Mouse (Mus musculus) ovary, postnatal 10 days (tissue): ENCODE data around the gene Eif3k.
"Not testable (repeated sequence)": the region's sequence is repeated elsewhere in the genome, so short reads cannot be mapped to it uniquely, and the experiment has no call there.

Source experiments
- DNase-seq: peaks from one replicate; pipeline ENCODE4 v3.0.0; 2022; ENCODE audit warnings: low spot score

Eif3k gene

DNA sequence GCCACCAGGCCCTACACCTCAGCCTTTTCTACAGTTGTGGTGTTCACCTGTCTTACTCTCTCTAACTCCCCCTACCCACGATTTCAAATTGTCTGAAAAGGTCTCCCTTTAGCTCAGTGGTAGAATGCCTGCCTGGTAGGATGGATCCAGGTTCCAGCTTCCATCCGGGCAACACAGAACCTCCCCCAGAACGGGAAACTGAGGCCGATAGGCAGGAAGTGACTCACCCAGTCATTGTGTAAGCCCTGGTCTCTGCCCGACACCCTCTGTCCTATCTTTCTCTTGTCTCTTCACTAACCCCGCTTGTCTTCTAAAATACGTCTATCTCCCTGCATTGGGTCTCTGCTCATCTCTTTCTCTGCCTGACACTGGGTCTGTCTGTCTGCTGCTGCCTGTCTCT, 3.5 kb upstream of the Eif3k start:
- DNase-seq: no peak

DNA sequence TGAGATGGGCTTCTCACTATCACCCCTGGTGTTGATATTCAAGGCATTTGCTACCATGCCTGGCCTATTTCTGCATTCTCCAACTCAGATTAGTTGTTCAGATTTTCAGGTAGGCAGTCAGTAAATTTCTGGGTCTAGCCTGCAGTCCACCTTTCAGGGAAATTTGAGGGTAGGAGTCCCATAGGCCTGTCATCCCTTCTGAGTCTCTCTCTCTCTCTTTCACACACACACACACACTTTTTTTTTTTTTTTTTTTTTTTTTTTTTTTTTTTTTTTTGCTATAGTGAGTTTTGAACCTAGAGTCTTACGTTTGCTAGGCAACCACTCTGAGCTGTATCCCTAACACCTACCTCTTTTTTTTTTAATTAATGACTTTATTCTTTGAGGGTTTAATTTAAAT, 2.8 kb upstream of the Eif3k start:
- no peak for DNase-seq

DNA sequence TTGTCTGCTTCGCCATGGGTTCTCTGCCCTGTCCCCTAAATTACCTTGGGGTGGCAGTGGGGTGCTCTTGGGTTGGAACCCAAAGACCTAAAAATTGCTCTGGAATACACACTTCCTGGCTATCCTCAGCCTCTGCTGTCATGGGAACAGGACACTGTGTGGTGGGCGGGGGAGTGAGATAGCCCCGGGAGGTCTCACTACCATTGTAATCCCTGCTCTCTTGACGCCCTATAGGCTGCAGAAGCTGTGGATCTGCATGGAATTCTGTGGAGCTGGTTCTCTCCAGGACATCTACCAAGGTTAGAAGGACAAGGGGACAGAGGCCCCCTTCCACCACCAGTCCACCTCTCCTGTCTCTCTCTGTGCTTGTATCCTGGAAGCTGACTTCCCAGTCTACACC, 2.2 kb upstream of the Eif3k start:
- no peak for DNase-seq

- no peak for DNase-seq
Measured at GRCm38 (mm10) chr7:28983141-28983564, 1.5 kb upstream of the Eif3k start.

GRCm38 (mm10) chr7:28982274-28983013, 780 bp upstream of the Eif3k start:
- DNase-seq: no peak

GRCm38 (mm10) chr7:28977556-28977955, 4.1 kb downstream of the Eif3k start:
- no peak for DNase-seq

- no peak for DNase-seq
Measured at GRCm38 (mm10) chr7:28973025-28973424, 8.6 kb downstream of the Eif3k start.

DNA sequence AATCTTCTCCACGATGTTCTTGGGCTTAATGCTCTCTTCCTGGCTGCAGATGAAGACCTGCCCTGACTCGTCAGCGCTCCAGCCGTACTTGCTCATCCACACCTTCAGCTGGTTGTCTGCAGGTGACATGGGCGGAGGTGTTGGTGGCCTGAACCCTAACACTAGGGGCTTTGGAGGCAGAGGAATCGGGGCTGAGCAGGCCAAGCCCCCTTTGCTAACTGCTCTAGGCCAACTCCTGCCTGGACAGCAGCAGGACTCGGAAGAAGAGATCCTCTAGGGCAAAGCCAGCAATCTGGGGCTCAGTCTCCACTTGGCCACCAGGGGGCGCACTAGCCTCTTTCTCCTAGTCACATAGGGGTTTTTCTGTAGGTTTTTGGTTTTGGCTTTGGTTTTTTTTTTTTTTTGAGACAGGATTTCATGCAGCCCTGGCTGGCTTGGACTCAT, 9.1 kb downstream of the Eif3k start:
- DNase-seq: peak; percentile 55

DNA sequence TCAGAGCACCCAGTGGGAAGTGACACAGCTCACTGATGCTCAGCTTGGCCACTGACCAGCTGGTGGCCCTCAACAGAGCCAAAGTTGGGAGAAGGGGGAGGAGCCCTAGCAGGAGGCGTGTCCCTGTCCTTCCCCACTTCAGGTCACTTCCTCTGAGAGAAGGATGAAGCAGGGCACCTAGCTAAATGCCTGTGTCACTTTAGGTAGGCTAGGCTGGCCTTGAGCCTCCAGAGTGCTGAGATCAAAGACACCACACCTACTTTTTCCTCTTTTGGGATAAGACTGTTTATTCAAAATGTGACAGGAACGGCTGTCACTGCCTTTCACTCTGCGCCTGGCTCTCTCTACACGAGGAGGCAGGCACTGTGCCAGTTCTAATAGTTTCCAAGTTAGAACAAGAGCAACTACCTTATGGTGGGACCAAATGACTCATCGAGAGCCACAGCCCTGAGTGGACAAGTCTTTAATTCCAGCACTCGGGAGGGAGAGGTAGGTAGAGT, 9.8 kb downstream of the Eif3k start:
- no peak for DNase-seq

GRCm38 (mm10) chr7:28971029-28971428, 10.6 kb downstream of the Eif3k start:
- no peak for DNase-seq

- no peak for DNase-seq
Measured at GRCm38 (mm10) chr7:28969672-28970394, 11.8 kb downstream of the Eif3k start.

DNA sequence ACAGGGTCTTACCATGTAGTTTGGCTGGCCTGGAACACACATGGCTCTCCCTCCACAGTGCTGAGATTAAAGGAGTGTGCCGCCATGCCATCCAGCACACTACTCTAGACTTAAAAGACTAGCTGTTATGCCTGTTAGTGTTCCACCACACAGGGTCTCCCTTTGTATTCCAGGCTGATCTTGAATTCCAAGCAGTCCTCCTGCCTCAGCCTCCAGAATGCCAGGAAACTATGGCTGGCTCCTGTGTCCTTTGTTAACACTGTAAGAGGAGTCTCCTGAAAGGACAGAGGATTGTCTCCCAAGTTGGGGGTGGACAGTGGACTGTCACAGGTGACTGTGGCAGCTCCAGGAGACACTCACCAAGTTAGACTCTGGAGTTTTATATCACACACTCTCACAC, 12.4 kb downstream of the Eif3k start:
- no peak for DNase-seq

- DNase-seq: not testable (repeated sequence)
Measured at GRCm38 (mm10) chr7:28968120-28968519, 13.5 kb downstream of the Eif3k start.

- no peak for DNase-seq
Measured at GRCm38 (mm10) chr7:28966751-28967505, 14.7 kb downstream of the Eif3k start.

- no peak for DNase-seq
Measured at GRCm38 (mm10) chr7:28966181-28966580, 15.5 kb downstream of the Eif3k start.

DNA sequence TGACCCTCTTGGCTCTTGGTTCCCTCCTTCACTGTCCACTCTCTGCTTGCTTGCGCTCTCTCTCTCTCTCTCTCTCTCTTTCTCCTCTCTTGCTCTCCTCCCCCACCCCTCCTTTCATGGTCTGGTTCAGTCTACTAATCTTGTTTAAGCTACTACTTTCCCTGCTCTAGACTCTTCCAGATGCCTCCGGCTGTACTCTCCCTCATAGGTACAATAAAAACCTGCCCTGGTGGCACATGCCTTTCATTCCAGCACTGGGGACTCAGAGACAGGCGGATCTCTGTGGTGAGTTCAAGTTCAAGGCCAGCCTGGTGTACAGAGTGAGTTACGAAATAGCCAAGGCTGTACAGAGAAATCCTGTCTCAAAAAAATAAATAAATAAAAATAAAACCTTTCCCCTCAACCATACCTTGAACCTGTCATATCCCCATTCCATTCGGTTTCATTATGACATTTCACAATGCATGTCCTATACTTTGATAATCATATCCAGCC, 16.3 kb downstream of the Eif3k start:
- no peak for DNase-seq

DNA sequence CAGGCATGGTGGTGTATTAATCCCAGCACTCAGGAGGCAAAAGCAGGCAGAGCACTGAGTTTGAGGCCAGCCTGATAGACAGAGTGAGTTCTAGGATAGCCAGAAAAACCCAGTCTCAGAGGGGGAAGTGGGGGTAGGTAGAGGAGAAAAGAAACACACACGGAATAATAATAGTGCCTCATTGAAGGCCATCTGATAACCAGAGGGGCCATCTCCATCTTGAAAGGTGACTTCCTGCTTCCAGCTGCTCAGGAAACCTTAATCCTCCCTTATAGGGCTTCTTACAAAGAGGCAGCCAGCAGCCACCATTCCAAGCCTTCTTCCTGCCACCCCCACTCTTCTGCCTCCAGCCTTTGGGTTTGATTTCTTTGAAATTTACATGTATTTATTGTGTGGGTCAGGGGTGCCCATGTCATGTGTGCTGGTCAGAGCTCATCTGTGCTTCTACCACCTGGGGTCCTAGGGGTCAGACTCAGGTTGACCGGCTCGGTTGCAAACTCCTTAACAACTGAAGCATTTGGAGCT, 18.2 kb downstream of the Eif3k start:
- no peak for DNase-seq

DNA sequence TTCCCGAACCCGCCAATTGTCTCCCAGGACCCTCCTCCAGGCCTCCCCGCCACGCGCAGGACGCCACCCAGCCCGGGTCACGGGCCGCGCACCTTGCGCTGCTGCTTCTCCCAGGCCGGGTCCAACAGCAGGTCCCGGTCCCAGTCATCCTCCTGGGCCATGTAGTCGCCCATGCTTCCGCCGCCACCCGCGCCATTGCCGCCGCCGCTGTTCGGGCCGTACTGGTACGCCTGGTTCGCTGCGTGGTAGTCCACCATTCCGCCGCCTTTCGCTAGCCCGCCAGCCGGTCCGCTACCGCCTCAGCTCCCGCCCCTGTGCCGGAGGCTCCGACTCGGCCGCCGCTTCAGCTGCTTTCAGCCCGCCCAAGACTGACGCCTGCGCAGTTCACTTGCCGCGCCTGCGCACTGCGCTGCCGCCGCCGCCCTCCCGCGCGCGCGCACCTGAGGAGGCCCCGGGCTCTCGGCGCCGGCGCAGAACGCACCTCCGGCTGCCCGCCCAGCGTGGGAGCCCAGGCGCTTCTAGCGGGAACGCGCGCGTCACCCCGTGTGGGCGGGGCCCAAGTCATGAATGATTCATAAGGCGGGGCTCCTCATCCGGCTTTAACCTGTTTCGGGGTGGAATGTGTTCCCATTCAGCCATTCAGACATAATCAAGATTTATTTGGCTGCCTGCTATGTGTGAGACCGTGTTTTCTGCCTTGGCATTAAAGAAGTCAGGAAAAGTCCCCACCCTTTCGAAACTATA, 19.6 kb downstream of the Eif3k start, which contains the start of gene Actn4:
Gene Actn4 (minus strand): TSS at position 414 of the 744 bp plus-strand sequence.
- peak; percentile 95 for DNase-seq

- no peak for DNase-seq
Measured at GRCm38 (mm10) chr7:28961584-28961926, 20.1 kb downstream of the Eif3k start.

DNA sequence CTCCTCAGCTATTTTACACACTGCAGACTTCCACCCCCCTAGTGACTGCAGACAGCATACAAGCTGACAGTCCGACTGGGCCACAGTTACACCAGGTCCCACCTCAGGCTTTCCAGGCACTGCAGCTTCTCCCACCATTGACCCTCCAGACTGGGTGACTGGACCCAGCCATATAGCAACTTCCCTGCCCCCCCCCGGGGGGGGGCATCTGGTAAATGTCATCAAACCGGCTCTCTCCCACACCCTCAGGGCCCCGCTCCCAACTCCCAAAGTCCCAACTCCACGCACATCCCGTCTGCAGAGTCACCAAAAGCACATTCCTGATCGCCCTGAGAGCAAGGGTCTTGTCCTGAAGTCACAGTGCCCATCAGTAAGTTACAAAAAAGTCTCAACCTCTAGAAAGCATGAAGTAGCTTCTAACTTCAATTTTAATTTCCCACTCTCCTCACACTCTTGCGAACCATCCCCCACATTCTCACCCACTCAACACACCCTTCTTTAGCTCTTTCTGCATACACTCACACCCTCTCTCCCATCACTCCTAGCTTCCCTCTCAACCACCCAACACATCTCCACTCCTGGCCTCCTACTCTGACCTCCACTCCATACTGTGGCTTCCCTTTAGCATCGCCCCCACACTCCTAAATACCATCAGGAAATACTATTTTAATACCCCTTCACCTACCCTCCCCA, 21.2 kb downstream of the Eif3k start:
- no peak for DNase-seq

- DNase-seq: no peak
Measured at GRCm38 (mm10) chr7:28959505-28960045, 22.1 kb downstream of the Eif3k start.
